Mouse (Mus musculus) kidney, adult 8-10 months (tissue): ENCODE measurements at regions not wholly inside any gene's neighbourhood (a gene's known extent, or its start where the extent isn't known, plus 50 kb on each side); places are given as distances from the start of the nearest gene placed in this dataset.
"Not testable (repeated sequence)": the region's sequence is repeated elsewhere in the genome, so short reads cannot be mapped to it uniquely, and the experiment has no call there.

Source experiments
- DNase-seq, 2 experiments: peaks; one replicate each; pipeline ENCODE4 v3.0.0; 2022

GRCm38 (mm10) chr17:69821901-69822300 is 147.0 kb upstream of the Dlgap1 start:
- no peak for DNase-seq

- peak in 1 of 2 experiments; percentile 9 for DNase-seq
These were observed 146.0 kb upstream of the Dlgap1 start for GRCm38 (mm10) chr17:69822921-69823320.

- no peak for DNase-seq
These were observed 127.6 kb upstream of the Dlgap1 start for GRCm38 (mm10) chr17:69841308-69841707.

GRCm38 (mm10) chr17:69848306-69848705 is 120.6 kb upstream of the Dlgap1 start:
- no peak for DNase-seq

- no peak for DNase-seq
These were observed 118.8 kb upstream of the Dlgap1 start for GRCm38 (mm10) chr17:69850075-69850474.

- DNase-seq = not testable (repeated sequence)
These were observed 88.9 kb upstream of the Dlgap1 start for GRCm38 (mm10) chr17:69879958-69880357.

- DNase-seq = no peak
These were observed 74.9 kb upstream of the Dlgap1 start for GRCm38 (mm10) chr17:69893980-69894379.
